36 mouse cellular contexts compared by ENCODE assay signal in the genomic region with DNA sequence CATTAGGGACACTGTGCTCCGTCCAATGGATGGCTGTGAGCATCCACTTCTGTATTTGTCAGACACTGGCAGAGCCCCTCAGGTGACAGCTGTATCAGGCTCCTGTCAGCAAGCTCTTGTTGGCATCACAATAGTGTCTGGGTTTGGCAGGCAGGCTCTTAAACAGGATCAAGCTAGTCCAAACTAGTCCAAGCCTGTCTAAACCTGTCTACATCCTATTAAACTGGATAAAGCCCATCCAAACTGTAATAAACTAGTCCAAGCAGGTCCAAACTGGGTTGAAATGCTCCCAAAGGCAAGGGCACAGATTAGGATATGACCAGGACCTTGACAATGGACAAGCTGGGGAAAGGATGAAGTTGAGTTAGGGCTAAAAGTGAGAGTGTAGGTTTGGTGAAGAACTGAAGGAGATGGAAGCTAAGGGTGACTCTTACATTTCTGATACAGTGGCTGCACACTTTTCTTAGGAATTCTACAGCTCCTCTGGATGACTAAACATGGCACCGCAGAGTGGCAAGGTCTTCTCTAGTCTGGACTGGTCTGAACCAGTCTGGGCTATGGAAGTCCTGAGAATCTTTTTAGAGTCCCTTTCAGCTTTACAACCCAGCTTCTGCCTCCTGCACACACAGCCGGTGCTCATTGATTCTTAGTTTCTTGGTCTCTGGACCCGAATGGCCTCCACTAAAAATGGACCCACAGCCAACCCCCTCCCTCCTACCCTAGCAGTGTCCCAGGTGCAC. TPM values are rescaled to one million over a fixed set of nuclear protein-coding genes. Genes with fewer than 3 reads are reported as not detected.
DNase-seq lines count a peak whose midpoint lies in the region; ATAC-seq and TF ChIP-seq lines count a peak whose summit lies in the region.
"Had no signal": no experiment of that assay in that cellular context is flagged by ENCODE, and none has a peak within 500 bp of the region (broad histone marks: within the 10 kb centered on the region; RNA-seq: fewer than 3 reads in every experiment).

No protein-coding gene starts in this region.

- no peaks in the 10 kb centered on the region for H3K27me3 ChIP-seq in forebrain, postnatal 0 days (ENCODE audit: insufficient read depth, low read length)
- no peaks in the 10 kb centered on the region for H3K27me3 ChIP-seq in forebrain, embryonic 15.5 days
- H3K27me3 ChIP-seq: hindbrain, embryonic 13.5 days; liver, embryonic 12.5 days; neural tube, embryonic 13.5 days had no signal

- no peaks in the 10 kb centered on the region for H3K9me3 ChIP-seq in forebrain, postnatal 0 days (ENCODE audit: low read length)
- no peaks in the 10 kb centered on the region for H3K9me3 ChIP-seq in forebrain, embryonic 15.5 days
- H3K9me3 ChIP-seq: hindbrain, embryonic 13.5 days; liver, embryonic 12.5 days; neural tube, embryonic 13.5 days had no signal

- WGBS in forebrain, postnatal 0 days: 83% methylated on average over 4 of the region's 4 CpGs
- 85% methylated on average over 4 of the region's 4 CpGs for WGBS in forebrain, embryonic 15.5 days

- H3K4me1 ChIP-seq in forebrain, postnatal 0 days (ENCODE audit: insufficient read depth): no peaks in the 10 kb centered on the region
- 0 out of 2 replicates have a peak, but pooled peaks cover 3% of the 10 kb centered on the region for H3K4me1 ChIP-seq in forebrain, embryonic 15.5 days
- H3K4me1 ChIP-seq: hindbrain, embryonic 13.5 days; liver, embryonic 12.5 days; neural tube, embryonic 13.5 days had no signal

- no peaks in the 10 kb centered on the region for H3K36me3 ChIP-seq in forebrain, postnatal 0 days (ENCODE audit: insufficient read depth)
- no peaks in the 10 kb centered on the region for H3K36me3 ChIP-seq in forebrain, embryonic 15.5 days
- H3K36me3 ChIP-seq: hindbrain, embryonic 13.5 days; liver, embryonic 12.5 days; neural tube, embryonic 13.5 days had no signal

- no peak for TF ChIP-seq CTCF in forebrain, postnatal 0 days (IDR thresholded peaks at IDR 0.05; ENCODE audit: low read depth)
- TF ChIP-seq CTCF in brain, embryonic 14.5 days (IDR thresholded peaks at IDR 0.05; ENCODE audit: borderline replicate concordance, extremely low read depth, insufficient read depth, insufficient read length): no peak

- no peak overlapping the region for H3K27ac ChIP-seq in forebrain, postnatal 0 days (ENCODE audit: low read depth, low read length)
- no peak overlapping the region for H3K27ac ChIP-seq in forebrain, embryonic 15.5 days (replicated peaks)
- H3K27ac ChIP-seq: hindbrain, embryonic 13.5 days; liver, embryonic 12.5 days; neural tube, embryonic 13.5 days; stomach, postnatal 0 days had no signal

- no peak overlapping the region for H3K9ac ChIP-seq in forebrain, postnatal 0 days
- H3K9ac ChIP-seq in forebrain, embryonic 15.5 days (replicated peaks): no peak overlapping the region
- H3K9ac ChIP-seq: hindbrain, embryonic 13.5 days; liver, embryonic 12.5 days; liver, postnatal 0 days; neural tube, embryonic 13.5 days had no signal

- no peak for DNase-seq in forebrain, postnatal 0 days
- DNase-seq in retina, postnatal 1 day: peak; percentile 30
- DNase-seq in retina, embryonic 14.5 days (ENCODE audit: low spot score): no peak
- peak; percentile 36 for DNase-seq in brain, embryonic 14.5 days (ENCODE audit: low read depth)
- DNase-seq in natural killer cell, adult 2 months (ENCODE audit: low spot score in 2 of 2): no peak
- DNase-seq in kidney, adult 18-20 months: no peak
- DNase-seq: adrenal gland, postnatal 14 days; cerebellum, adult 18-20 months; gastrocnemius, postnatal 10 days; kidney, adult 11 months; liver, postnatal 0 days; lung, postnatal 36 days; right cerebral cortex, postnatal 4 days; thymus, adult 2 months; thymus, postnatal 4 days had no signal

- H3K4me2 ChIP-seq in forebrain, postnatal 0 days (ENCODE audit: low read depth): no peak overlapping the region
- H3K4me2 ChIP-seq in forebrain, embryonic 15.5 days (replicated peaks): no peak overlapping the region
- H3K4me2 ChIP-seq: hindbrain, embryonic 13.5 days; liver, embryonic 12.5 days; midbrain, embryonic 11.5 days; neural tube, embryonic 13.5 days had no signal

- TF ChIP-seq POLR2A in brain, embryonic 14.5 days (IDR thresholded peaks at IDR 0.05; ENCODE audit: borderline replicate concordance, extremely low read depth, insufficient read depth, insufficient read length, poor library complexity, severe bottlenecking): no peak

- no peak overlapping the region for H3K4me3 ChIP-seq in forebrain, postnatal 0 days (ENCODE audit: low read depth, low read length)
- H3K4me3 ChIP-seq in forebrain, embryonic 15.5 days: no peak overlapping the region
- H3K4me3 ChIP-seq: erythroblast, embryonic 14.5 days; hindbrain, embryonic 13.5 days; liver, embryonic 12.5 days; myocyte; neural tube, embryonic 13.5 days had no signal

- peak; percentile 36; the same call in 1 of the 2 replicates for ATAC-seq in forebrain, postnatal 0 days
- ATAC-seq in forebrain, embryonic 15.5 days (replicated peaks): no peak
- ATAC-seq: liver, embryonic 12.5 days; liver, postnatal 0 days had no signal

RNA-seq across cellular contexts. Expression of a gene that starts 26.2 kb away (rescaled TPM):
- not detected in 2 replicates for total RNA-seq in forebrain, postnatal 0 days (2014; rRNA removed)
- polyA plus RNA-seq in forebrain, postnatal 0 days (2015; fragmentation: Nextera tagmentation; extraction: Ambion mirVana): not detected in 2 replicates
- not detected in 2 replicates for polyA plus RNA-seq in forebrain, embryonic 15.5 days (2015; fragmentation: Nextera tagmentation; extraction: Ambion mirVana)
- not detected in 2 replicates for polyA plus RNA-seq in brain, embryonic 14.5 days (2012; rRNA removed)
- total RNA-seq: adrenal gland, postnatal 14 days; gastrocnemius, postnatal 10 days; heart, postnatal 25 days; layer of hippocampus, postnatal 25 days; left cerebral cortex, adult 8-10 months; left cerebral cortex, postnatal 4 days; megakaryocyte, adult 5-6 weeks; midbrain, postnatal 0 days had no signal
- polyA plus RNA-seq: cortical plate, adult 2 months; embryonic facial prominence, embryonic 14.5 days; erythroblast, embryonic 14.5 days; forebrain, embryonic 11.5 days; heart, embryonic 14.5 days; hindbrain, embryonic 13.5 days; kidney, embryonic 16.5 days; limb, embryonic 14.5 days; liver, embryonic 12.5 days; liver, postnatal 0 days; lung, embryonic 16.5 days; midbrain, embryonic 11.5 days; midbrain, postnatal 0 days; myocyte; neural tube, embryonic 13.5 days; stomach, postnatal 0 days had no signal

RNA-seq across cellular contexts. Expression of a gene that starts 33.2 kb away (rescaled TPM):
- not detected in 2 replicates for total RNA-seq in forebrain, postnatal 0 days (2014; rRNA removed)
- polyA plus RNA-seq in forebrain, postnatal 0 days (2015; fragmentation: Nextera tagmentation; extraction: Ambion mirVana): 0.10 TPM in 1 of 2 replicates, not detected in the other
- polyA plus RNA-seq in forebrain, embryonic 15.5 days (2015; fragmentation: Nextera tagmentation; extraction: Ambion mirVana): not detected in 2 replicates
- polyA plus RNA-seq in brain, embryonic 14.5 days (2012; rRNA removed): 0.07 TPM in 1 of 2 replicates, not detected in the other
- total RNA-seq: gastrocnemius, postnatal 10 days; left cerebral cortex, postnatal 4 days; midbrain, postnatal 0 days had no signal
- polyA plus RNA-seq: erythroblast, embryonic 14.5 days; forebrain, embryonic 11.5 days; midbrain, embryonic 11.5 days; myocyte; neural tube, embryonic 13.5 days had no signal

RNA-seq across cellular contexts. Expression of a gene that starts 51.7 kb away (rescaled TPM):
- 0.15 TPM in 1 of 2 replicates, not detected in the other for total RNA-seq in forebrain, postnatal 0 days (2014; rRNA removed)
- polyA plus RNA-seq in forebrain, postnatal 0 days (2015; fragmentation: Nextera tagmentation; extraction: Ambion mirVana): not detected in 2 replicates
- 0.10 TPM in 1 of 2 replicates, not detected in the other for polyA plus RNA-seq in forebrain, embryonic 15.5 days (2015; fragmentation: Nextera tagmentation; extraction: Ambion mirVana)
- 0.14 and 0.36 TPM in 2 replicates for polyA plus RNA-seq in brain, embryonic 14.5 days (2012; rRNA removed)
- total RNA-seq: gastrocnemius, postnatal 10 days; layer of hippocampus, postnatal 25 days; left cerebral cortex, adult 8-10 months; left cerebral cortex, postnatal 4 days; midbrain, postnatal 0 days had no signal
- polyA plus RNA-seq: cortical plate, adult 2 months; forebrain, embryonic 11.5 days; heart, embryonic 14.5 days; hindbrain, embryonic 13.5 days; midbrain, postnatal 0 days; myocyte; neural tube, embryonic 13.5 days had no signal

Comparison
In these comparisons a context has a peak if more than half of its experiments do, and no peak if none do; other contexts are left out.
1. DNase-seq: peak in retina, postnatal 1 day (single experiment) and brain, embryonic 14.5 days (single experiment); none in forebrain, postnatal 0 days (single experiment), retina, embryonic 14.5 days (single experiment), natural killer cell, adult 2 months (0 of 2) and kidney, adult 18-20 months (single experiment).